Mouse (Mus musculus) kidney, adult 11 months (tissue): ENCODE measurements around the gene Tmed6.
"Not testable (repeated sequence)": the region's sequence is repeated elsewhere in the genome, so short reads cannot be mapped to it uniquely, and the experiment has no call there.

Source experiments
- DNase-seq: peaks from one replicate; pipeline ENCODE4 v3.0.0; 2022

Tmed6 gene

DNA sequence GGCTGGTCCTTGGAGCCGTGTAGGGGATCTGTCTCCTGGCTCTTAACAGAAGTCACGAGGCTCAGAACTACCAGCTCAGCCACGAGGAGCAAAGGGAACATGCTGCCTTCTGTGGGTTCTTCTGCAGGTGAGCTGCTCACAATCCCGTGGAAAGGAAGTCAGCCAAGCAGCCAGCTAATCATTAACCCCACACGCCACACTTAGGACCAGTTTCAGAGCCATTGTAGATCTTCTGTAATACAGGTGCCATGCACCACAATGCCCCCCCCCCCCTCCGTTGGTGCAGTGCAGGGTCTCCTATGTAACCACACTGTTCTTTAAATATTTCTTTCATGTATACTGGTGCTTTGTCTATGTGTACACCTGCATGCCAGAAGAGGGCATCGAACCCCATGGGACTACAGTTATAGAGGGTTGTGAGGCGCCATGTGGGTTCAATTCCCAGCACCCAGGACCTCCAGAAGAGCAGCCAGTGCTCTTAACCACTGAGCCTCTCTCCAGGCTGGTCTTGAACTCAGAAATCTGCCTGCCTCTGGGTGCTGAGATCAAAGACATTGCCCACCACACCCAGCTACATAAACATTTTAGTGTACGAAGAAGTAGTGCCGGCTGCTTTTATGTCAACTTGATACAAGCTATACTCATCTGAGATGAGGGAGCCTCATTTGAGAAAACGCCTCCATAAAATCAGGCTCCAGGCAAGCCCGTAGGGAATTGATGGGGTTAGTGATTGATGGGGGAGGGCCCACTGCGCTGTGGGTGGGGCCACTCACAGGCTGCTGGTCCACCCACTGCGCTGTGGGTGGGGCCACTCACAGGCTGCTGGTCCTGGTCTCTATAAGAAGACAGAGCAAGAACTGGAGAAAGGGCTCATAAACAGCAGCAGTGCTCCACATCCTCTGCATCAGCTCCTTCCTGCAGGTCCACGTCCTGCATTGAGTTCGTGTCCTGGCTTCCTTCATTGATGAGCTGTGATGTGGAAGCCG, at the start of gene Tmed6:
Tmed6 (minus strand) TSS at position 134 of the 986 bp plus-strand sequence.
- DNase-seq, result peak; percentile 89

GRCm38 (mm10) chr8:107115008-107115320, 49.5 kb upstream of the Tmed6 start:
- no peak for DNase-seq

GRCm38 (mm10) chr8:107114150-107115007, 48.9 kb upstream of the Tmed6 start:
- DNase-seq, result no peak

DNA sequence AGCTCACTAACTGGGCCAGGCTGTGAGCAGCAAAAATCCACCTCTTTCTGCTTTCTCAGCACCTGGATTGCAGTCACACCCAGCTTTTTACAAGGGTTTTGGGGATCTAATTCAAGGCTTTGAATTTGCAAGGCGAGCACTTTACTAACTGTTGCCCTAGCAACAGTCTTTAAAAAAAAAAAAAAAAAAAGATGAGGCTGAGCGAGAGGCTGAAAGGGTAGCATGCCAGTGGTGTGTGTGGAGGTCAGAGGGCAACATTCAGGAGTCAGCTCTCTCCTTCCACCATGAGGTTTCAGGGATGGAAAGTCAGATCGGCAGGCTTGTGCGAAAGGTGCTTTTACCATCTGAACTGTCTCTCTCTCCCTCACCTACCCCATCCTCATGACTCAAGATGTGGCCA, 47.8 kb upstream of the Tmed6 start:
- no peak for DNase-seq

DNA sequence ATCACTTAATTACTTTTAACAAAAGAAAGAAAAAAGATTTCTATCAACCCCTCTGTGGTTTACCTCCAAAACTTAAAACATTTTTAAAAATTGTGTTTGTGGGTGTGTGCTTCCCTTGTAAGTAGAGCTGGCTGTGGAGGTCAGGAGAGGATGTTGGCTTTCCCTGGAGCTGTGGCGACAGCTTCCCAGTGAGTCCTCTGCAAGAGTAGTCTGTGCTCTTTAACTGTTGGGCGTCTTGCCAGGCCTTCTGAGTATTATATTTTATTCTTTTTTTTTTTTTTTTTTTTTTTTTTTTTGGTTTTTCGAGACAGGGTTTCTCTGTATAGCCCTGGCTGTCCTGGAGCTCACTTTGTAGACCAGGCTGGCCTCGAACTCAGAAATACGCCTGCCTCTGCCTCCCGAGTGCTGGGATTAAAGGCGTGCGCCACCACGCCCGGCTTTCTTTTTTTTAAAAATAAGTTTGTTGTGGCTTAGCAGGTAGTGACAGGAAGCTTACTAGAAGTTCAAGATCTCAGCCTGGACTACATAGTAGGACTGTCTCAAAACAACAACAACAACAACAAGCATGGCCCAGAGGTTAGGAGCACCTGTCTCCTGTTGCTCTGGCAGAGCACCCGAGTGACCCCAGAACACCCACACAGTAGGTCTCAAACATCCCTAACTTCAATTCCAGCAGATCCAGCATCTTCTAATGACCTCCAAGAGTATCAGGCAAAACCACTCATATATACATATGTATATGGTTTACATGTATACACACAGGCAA, 46.1 kb upstream of the Tmed6 start:
- DNase-seq, result no peak

DNA sequence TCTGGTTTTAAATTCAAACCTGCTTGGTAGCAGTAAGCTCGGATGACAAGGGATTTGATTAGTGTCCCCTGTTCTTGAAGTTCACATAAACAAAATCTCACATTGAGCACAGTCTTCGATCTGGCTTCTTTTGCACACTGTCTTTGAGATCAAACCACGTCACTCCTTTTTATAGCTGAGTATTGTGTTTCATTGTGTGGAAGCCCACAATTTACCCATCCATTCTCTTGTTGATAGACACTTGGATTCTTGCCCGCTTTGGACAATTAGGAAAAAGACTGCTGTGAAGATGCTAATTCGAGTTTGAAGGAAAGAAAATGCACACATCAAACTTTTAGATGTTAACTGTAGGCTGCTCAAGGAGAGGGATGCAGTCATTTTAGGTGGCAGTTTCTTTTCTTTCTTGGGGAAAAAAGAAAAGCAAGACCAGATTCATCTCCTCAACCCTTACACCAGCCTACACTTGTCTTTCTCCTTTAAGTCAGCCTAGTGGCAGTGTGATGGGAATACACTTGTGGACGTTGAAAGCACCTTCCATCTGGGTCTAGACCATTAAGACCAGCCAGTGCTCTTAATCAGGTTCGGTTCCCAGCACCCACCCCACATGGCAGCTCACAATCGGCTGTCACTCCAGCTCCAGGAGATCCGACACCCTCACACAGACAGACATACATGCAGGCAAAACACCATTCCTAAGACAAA, 45.3 kb upstream of the Tmed6 start:
- DNase-seq, result no peak

GRCm38 (mm10) chr8:107109816-107110435, 44.5 kb upstream of the Tmed6 start:
- DNase-seq, result no peak

DNA sequence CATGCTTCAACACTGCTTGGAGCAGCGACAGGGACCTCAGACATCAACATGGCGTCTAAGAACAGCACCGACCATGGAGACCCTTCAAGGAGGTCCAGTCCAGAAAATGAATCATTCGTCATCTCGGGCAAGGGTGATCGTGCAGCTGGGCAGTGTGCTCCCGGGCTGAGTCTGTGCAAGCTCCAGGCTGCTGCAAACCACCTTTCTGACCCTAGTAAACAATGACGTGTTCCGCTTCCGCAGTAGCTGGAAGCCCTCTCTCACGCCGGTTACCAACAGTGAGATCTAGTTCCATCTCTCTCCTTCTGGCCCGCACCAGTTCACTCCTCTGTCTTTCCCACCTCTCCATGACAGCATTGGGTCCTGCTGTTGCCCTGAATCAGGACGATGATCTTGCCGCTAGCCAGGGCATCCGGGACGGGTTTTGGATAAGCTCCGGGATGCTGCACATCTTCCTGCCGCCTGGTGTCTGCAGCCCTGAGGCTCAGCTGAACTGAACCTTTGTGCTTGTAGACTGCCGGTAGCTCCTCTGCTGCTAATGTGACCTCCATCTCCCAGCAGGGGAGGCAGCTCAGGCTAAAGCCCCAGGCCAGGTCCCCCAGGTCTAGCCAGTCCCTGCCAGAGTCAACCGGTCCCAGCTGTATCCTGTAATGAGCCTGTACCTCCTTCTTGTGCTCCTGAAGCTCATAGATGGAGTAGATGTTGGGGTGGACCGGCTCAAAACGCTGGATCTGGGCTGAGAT, 43.7 kb upstream of the Tmed6 start:
- DNase-seq, result no peak

DNA sequence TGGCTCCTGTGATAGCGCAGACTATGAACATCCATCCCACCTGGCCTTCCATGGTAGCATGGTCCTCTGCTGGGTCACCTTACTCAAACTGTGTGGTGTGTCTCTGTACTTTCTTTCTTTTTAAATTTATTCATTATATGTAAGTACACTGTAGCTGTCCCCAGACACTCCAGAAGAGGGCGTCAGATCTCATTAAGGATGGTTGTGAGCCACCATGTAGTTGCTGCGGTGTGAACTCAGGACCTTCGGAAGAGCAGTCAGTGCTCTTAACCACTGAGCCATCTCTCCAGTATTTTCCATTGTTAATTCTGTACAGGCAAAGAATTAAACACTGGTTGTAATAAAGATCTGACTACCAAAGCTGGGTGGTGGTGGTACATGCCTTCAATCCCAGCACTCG, 42.6 kb upstream of the Tmed6 start:
- not testable (repeated sequence) for DNase-seq

DNA sequence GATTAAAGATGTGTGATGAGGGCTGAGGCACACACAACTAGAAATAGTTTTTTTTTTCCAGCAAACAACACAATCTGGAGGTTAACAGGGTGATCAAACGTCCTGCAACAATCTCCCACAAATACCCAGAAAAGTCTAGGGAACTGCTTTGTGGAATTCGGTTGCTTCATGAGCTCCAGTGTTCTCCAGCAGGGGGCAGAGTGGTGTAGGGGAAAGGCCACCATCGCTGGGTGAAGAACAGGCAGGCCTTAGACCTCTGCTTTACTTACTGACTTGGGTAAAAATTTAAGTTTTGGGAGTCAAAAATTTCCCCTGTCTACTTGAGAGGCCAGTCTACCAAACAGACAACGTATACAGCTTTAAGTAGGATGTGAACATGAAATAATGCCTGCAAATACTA, 39.1 kb upstream of the Tmed6 start:
- DNase-seq, result no peak

DNA sequence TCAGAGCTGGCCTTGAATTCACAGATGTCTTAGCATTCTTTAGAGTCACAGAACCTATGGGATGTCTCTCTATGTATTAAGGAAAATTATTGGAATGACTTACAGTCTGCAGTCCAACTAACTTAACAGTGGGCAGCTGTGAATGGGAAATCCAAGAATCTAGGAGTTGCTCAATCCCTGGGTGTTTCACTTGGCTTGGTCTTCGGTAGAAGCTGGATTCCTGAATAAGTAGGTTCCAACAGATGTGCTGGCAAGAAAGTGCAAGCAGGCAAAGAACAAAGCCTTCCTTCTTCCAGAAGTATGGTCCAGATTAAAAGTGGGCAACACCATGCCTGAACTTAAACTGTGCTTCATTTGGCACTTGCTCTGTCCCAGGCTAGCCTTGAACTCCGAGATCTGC, 35.2 kb upstream of the Tmed6 start:
- DNase-seq, result no peak

- DNase-seq, result peak; percentile 96
Measured at GRCm38 (mm10) chr8:107096366-107097036, 31.1 kb upstream of the Tmed6 start, which contains the start of gene Terf2. TSS of gene Terf2 (minus strand) at chr8:107096547.

DNA sequence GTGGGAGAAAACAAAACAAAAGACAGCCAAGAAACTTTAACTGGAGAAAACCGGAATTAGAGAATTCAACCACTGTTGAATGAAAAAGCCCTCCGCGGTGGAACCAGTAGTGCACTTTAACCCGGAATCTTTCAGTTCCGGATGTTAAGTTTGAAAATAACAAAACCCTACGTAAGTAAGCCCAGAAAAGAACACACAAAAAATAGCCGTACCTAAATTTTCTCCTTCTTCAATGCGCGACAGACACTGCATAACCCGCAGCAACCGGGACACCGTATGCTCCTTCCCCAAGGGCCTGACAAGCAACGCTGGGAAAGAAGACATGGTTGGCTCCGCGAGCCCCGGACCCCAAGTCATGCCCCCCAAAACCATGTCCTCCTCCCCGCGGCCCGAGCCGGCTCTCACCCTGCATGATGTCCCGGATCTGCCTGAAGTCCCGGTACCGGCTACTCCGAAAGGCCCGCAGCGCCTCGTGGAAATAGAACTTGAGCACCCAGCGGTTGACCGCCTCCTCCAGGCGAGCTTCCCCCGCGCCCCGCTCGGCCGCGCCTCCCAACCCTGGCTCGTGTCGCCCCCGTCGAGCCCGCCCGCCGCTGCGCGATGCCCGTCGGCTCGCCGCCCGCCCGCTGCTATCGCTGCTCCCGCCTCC, 30.4 kb upstream of the Tmed6 start:
- DNase-seq, result no peak

- DNase-seq, result no peak
Measured at GRCm38 (mm10) chr8:107090531-107090930, 25.1 kb upstream of the Tmed6 start.

- no peak for DNase-seq
Measured at GRCm38 (mm10) chr8:107088526-107089063, 23.2 kb upstream of the Tmed6 start.

- DNase-seq, result no peak
Measured at GRCm38 (mm10) chr8:107086018-107086417, 20.6 kb upstream of the Tmed6 start.

DNA sequence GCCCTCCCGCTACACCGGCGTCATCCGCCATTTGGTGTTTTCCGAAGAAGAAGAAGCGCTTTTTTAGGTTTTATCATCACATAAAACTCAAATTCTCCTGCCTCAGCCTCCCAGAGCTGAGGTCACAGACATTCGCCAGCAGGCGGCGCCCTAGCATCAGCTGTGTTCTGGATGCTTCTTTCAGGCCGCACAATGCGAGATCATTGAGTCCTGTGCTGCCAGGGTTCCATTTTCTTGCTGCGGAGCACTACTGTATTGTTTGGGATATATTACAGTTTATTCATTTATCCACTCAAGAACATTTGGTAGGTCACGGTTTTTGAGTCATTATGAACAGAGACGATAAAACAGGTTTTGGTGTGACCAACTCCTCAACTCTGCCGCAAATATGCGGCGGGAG, 19.9 kb upstream of the Tmed6 start:
- DNase-seq, result no peak

GRCm38 (mm10) chr8:107076239-107076888, 10.9 kb upstream of the Tmed6 start:
- no peak for DNase-seq

DNA sequence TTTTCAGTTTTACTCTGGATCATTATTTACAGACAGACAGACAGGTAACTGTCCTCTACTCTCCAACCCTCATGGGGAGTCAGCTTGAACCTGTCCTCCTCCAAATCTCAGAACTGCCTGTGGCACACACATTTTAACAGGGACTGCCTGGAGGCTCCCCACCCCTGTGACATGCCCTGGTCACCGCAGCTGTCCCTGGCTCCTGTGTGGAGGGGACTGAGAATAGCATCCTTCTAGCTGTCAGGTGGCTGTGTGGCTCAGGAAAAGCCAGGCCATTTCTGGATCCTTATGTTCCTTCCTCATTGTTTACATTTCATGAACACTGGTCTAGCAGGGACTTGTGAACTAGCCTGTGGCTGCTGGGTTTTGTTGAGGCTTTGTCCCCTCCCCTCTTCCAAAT, 8.7 kb upstream of the Tmed6 start:
- no peak for DNase-seq
